Mouse (Mus musculus) retina, postnatal 1 day (tissue): ENCODE measurements around the gene Prpmp5.
"Not testable (repeated sequence)": the region's sequence is repeated elsewhere in the genome, so short reads cannot be mapped to it uniquely, and the experiment has no call there.

Experiments
- DNase-seq: peaks from one replicate; pipeline ENCODE4 v3.0.0-alpha.2; 2012

Gene Prpmp5

DNA sequence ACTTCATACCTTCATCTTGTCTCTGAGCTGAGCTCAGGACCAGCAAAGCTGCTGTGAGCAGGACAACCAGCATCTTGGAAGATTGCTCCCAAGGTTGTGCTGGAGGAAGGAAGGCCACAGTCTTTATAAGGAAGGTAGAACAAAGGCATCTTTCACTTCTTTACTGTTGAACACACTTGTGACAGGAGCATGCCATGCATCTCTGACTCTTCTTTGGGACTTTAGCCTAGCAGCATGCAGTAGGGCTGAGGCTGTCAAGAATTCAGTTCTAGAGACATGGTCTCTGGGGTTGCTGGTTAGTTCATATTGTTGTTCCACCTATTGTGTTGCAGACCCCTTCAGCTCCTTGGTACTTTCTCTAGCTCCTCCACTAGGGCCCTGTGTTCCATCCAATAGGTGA is at the start of gene Prpmp5:
Prpmp5 (minus strand) TSS at position 101 of the 400 bp plus-strand sequence.
- DNase-seq = not testable (repeated sequence)

DNA sequence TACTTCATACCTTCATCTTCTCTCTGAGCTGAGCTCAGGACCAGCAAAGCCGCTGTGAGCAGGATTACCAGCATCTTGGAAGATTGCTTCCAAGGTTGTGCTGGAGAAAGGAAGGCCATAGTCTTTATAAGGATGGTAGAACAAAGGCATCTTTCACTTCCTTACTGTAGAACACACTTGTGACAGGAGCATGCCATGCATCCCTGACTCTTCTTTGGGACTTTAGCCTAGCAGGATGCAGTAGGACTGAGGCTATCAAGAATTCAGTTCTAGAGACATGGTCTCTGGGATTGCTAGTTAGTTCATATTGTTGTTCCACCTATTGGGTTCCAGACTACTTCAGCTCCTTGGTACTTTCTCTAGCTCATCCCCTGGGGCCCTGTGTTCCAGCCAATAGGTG is 49.5 kb upstream of the Prpmp5 start, which contains the start of gene Gm8882:
Gm8882 (minus strand) TSS at position 101 of the 400 bp plus-strand sequence.
- DNase-seq = not testable (repeated sequence)
